Mouse (Mus musculus) spleen, postnatal 4 days (tissue): ENCODE measurements around the gene Cog6.

Source experiments
- DNase-seq, 2 experiments: peaks; one replicate each; pipeline ENCODE4 v3.0.0; 2022; ENCODE audit warnings: low spot score in 2 of 2

Gene Cog6

DNA sequence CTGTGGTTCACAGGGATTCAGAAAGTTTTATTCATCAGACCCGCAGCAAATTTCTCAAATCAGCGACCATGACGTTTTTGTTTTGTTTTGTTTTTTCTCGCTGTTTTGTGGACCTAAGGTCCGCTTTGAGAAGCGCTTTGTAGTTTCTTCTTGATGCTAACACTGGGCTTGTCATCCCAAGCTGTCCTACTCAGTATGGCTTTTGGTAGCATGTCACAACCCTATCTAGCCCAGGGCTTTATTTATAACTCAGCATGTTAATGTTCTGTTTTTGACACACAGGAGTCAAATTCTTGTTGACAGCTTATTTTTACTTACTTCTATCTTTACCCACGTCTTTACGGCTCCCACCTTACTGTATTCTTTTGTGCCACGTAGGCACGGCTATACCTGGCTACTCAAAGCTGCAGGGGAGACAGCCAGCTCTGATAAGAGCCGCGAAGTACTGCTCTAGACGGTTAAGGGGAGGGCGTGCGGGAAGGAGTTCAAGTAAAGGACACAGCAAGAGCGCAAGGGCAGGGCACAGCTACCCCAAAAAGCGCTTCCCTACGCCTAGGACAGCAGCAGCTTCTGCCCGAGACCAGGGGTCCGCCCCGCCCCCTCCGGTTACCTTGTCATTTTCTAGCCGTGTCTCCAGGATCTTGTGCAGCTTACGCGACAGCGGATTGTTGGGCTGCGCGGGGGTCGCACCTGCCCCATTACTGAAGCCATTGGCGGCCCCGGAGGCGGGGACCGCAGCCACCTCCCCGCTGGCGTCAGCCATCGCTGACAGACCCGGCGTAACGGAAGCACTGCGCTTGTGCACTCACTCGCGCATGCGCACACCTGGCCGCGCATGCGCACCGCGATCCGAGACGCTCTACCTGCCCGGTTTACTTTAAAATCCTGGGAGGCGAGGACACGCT lies at the start of gene Cog6:
TSS of gene Cog6 (minus strand) at position 802 of the 905 bp plus-strand sequence.
- DNase-seq = peak; percentile 78 to 92

GRCm38 (mm10) chr3:53066095-53066372 lies 49.0 kb upstream of the Cog6 start:
- DNase-seq = no peak

GRCm38 (mm10) chr3:53065267-53066094 lies 48.4 kb upstream of the Cog6 start:
- DNase-seq = no peak

- DNase-seq = no peak
These were observed 46.5 kb upstream of the Cog6 start for GRCm38 (mm10) chr3:53063423-53064147.

GRCm38 (mm10) chr3:53059959-53060358 lies 42.9 kb upstream of the Cog6 start:
- DNase-seq = no peak

DNA sequence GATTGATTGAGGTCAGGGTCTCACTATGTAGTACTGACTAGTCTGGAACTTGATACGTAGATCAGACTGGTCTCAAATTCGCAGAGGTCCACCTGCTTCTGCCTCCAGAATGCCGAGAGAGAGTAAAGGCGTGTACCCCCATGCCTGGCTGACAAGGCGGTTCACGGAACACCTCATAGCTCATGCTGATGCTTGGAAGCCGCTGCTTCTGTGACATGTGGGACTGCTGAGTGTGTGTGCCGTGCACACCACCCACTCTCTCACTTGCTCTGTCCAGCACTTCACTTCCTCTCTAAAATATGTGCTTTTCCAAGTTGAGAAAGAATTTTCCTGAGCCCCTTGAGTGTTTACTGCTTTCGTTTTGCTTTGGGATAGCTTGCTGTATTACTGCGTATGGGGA lies 39.4 kb upstream of the Cog6 start:
- DNase-seq = no peak

GRCm38 (mm10) chr3:53052385-53052784 lies 35.3 kb upstream of the Cog6 start:
- no peak for DNase-seq

DNA sequence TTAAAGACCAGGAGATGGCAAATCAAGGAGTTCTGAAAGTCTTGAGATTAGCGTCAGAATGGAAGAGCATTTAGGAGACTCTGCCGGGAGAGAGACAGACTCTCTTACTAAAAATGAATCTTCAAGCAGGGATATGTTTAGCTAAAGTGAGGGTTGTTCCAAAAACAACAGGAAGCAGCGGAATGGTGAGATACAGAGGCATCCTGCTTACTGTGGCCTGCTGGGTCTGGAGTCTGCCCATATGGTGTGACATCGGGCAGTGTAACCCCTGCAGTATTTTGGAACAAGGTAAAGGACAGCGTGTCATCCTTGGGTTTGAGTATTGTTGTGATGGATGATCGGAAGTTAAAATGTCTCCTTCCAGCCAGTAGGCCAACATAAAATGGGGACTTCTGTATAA lies 29.3 kb upstream of the Cog6 start:
- no peak for DNase-seq

DNA sequence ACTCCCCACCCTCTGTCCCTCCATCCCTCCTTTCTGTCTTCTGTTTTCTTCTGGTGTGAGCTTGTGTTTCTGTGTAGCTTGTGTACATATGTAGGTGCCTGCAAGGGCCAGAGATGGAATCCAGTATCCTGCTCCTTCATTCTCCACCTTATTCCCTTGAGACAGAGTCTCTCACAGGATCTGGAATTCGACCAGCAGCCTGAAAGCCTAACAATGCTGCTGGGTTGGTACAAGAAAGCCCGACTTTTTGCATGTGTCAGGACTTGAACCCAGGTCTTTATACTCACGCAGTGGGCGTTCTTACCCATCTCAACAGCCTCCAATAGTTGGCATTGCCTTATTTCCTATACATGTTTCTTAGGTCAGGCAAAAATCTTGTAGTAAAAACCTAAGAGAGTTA lies 28.7 kb upstream of the Cog6 start:
- no peak for DNase-seq

DNA sequence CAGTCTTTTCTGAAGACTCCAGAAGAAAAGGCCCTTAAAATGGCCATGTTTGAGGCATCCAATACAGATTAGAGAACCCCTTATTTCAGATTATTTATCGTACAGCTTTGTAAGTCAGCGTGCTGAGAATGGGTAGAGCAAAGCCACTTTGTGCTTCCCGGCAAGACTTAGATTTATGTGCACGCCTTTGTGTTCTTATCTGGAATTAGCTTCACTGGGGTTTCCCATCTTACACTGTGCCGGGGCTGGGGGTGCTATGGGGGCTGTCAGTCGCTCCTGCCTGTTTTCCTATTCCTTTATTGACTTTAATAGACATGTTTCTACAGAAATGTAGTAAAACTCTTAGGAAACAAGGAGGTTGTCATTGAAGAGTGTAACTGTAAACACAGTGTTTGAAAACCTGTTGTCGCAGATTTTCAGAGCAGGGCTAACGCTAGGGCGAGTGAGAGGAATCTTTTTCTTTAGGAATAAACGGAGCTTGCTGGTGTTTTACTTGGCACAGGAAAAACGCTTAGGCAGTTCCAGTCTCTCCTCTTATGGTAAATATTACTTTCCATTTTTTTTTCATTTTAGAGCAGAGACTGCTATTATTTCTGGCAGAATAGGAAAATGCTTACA lies 27.8 kb upstream of the Cog6 start:
- DNase-seq = no peak

DNA sequence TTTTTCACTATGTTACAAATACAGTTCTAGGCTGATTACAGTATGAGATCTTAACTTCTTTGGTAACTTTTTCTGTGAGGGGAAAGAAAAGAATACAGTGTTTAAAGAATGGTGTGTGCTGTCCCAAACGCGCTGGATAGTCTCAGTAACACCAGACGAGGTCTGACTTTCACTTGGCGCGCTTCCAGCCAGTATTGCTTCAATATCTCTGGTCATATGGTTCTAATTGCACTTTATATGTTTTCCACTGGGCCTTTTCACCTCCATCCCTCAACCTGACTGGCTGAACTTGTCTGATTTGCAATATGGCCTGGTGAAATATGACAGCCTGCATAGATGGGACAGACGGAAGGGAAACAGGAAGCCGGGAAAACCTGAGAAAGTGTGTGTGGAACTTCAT lies 27.2 kb upstream of the Cog6 start:
- no peak for DNase-seq

DNA sequence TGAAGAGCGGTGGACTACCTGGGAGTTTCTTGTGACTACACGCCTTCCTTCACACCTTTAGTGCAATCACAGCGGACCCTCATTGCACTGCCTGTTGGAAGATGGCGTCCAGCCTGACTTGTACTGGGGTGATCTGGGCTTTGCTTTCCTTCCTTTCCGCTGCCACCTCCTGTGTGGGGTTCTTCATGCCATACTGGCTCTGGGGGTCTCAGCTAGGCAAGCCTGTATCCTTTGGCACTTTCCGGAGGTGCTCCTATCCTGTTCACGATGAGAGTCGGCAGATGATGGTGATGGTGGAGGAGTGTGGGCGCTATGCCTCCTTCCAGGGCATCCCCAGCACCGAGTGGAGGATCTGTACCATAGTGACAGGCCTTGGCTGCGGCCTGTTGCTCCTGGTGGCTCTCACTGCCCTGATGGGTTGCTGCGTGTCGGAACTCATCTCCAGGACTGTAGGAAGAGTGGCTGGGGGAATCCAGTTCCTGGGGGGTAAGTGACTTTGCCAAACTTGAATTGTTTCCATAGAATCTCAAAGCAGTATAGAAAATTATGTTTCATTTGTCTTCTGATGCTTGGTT lies 26.3 kb upstream of the Cog6 start:
- no peak for DNase-seq

- DNase-seq = no peak
These were observed 25.2 kb upstream of the Cog6 start for GRCm38 (mm10) chr3:53042240-53042567.

DNA sequence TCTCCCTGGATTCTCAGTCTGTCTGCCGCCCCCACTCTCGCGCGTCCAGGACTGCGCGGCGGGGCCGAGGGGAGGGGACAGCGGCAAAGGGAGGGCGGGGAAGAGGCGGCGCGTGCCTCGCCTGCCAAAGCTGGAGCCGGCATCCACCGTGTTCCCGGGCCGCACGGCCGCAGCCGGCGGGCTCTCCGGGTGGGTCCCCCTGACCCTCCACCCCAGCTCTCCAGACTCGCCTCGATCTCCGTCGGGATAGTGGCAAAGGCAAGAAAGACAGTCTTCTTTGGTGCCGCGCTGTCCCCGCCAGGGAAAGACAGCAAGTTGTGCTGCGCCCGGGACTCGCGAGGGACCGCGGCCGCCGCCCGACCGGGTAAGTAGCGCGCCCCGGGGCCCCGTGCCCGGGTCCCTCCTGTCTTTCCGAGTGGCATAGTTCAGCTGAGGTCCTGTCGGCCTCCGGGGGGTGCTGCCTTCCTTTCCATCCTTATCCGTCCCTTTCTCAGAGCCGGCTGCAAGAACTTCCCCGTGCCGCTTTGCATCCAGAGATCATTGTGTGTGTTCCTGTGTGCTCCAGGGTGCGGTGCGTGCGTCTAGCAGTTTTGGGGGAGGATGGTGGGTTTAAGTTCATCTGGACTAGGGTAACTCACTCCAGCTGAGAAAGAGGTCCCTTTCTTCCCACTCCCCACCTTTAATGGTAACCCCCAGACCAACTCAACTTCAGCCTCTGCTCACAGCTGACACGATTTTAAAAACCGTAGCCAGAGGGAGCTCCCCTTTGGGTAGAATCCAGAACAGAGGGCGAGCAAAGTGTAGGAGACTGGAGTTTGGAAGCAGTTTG lies 24.6 kb upstream of the Cog6 start, which contains the start of gene Lhfp:
TSS of gene Lhfp (plus strand) at position 118 of the 829 bp plus-strand sequence.
- peak in 1 of 2 experiments; percentile 63 for DNase-seq

GRCm38 (mm10) chr3:53040593-53041410 lies 23.8 kb upstream of the Cog6 start:
- no peak for DNase-seq

DNA sequence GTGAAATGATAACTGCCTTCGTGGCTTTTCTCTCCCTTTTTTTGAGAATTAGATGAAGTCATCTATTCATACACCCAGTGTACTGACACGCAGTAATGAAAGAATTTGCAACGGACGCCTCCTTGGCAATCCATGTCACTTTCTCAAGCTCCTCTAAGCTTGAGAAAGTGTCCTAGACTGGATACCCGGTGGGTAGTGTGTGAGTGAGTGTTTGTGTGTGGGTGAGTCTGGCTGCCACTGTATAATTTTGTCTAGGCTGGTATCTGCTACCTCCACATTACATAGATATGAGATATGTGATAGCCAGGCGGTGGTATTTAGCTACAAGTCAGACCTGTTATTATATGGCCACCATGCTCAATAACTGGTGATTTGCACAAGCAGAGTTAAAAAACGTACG lies 22.7 kb upstream of the Cog6 start:
- DNase-seq = no peak

DNA sequence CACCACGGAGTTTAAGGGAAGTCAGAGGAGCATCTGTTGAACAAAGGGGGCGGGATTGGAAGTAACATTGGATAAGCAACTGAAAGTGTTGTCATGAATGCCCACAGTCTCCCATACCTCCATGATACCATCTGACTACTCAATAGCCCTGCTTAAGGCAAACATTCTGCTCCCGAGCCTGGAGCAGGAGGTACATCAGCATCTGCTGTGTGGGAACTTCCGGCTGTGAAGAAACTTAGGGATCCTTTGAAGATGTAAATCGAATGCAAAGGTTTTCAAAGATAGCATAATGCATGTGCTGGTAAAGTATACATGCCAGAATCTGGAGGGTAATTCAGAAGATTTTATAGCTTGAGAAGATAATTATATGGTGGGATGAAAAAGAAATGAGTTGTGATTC lies 21.9 kb upstream of the Cog6 start:
- no peak for DNase-seq

- no peak for DNase-seq
These were observed 19.9 kb upstream of the Cog6 start for GRCm38 (mm10) chr3:53036941-53037340.

GRCm38 (mm10) chr3:53036076-53036475 lies 19.0 kb upstream of the Cog6 start:
- DNase-seq = no peak

DNA sequence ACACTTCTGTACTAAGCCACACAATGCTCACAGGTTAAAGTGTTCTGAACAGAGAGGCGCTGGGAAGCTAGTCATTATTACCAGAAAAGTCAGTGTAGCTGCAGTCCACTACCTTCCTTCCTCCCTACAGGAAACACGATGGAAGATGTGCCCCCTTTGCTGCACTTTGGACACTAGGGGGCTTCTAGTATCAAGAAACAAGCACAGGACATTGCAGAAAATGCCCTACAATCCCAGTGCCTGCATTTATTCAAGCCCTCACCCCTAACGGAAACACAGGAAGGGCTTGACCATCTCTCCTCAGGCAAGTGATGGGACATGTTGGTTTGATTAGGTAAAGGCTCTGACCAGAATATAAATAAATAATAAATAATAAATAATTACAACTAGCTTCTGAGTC lies 16.4 kb upstream of the Cog6 start:
- no peak for DNase-seq
